Mouse (Mus musculus) pancreas, adult 10 weeks (tissue): ENCODE data around the gene Stk11. TPM values are rescaled to one million over a fixed set of nuclear protein-coding genes. Genes with fewer than 3 reads are reported as not detected.

Source experiments
- polyA plus RNA-seq: library from polyadenylated mRNA; stranded (reverse); fragments of 350-450 nt; fragmentation: Illumina TruSeq; extraction: RNeasy Lipid Tissue Mini Kit (QIAGEN cat#74804); gene quantifications from one replicate; pipeline ENCODE4 v1.2.3, GENCODE M21; 2015; ENCODE audit warnings: low read depth, low replicate concordance; ENCODE audit not compliant: insufficient read depth

The Stk11 gene
- 77.4 TPM for polyA plus RNA-seq

GRCm38 (mm10) chr10:80115290-80115943 is at the start of gene Stk11:
TSS of gene Stk11 (plus strand) at chr10:80115803.

GRCm38 (mm10) chr10:80105460-80105859 is 10.1 kb upstream of the Stk11 start, which contains the start of gene Sbno2:
TSS of gene Sbno2 (minus strand) at chr10:80105571.

GRCm38 (mm10) chr10:80138553-80139438 is 23.2 kb downstream of the Stk11 start, which contains the start of gene Atp5d:
TSS of gene Atp5d (plus strand) at chr10:80138632.

GRCm38 (mm10) chr10:80140666-80141035 is 25.0 kb downstream of the Stk11 start, which contains the start of gene Cbarp:
TSS of gene Cbarp (minus strand) at chr10:80140835.

GRCm38 (mm10) chr10:80147719-80148601 is 32.4 kb downstream of the Stk11 start, which contains the start of gene Midn:
TSS of gene Midn (plus strand) at chr10:80148272.

GRCm38 (mm10) chr10:80165392-80166128 is 50.0 kb downstream of the Stk11 start, which contains the start of gene Cirbp:
TSS of gene Cirbp (plus strand) at chr10:80165985.

GRCm38 (mm10) chr10:80172527-80173292 is 57.1 kb downstream of the Stk11 start, which contains the start of gene 1600002K03Rik:
TSS of gene 1600002K03Rik (plus strand) at chr10:80172944.

GRCm38 (mm10) chr10:80179068-80180051 is 63.8 kb downstream of the Stk11 start, which contains the start of gene Efna2:
TSS of gene Efna2 (plus strand) at chr10:80179482.

Other genes starting within 250 kb of the Stk11 start
- 1.1 TPM for gene Prtn3, start 241.3 kb upstream of the Stk11 start, polyA plus RNA-seq
- gene Plppr3, start 241.2 kb upstream of the Stk11 start, polyA plus RNA-seq: 2.6 TPM
- not detected for gene Elane, start 229.6 kb upstream of the Stk11 start, polyA plus RNA-seq
- 168 TPM for gene Cfd, start 224.9 kb upstream of the Stk11 start, polyA plus RNA-seq
- 4.0 TPM for gene Med16, start 206.9 kb upstream of the Stk11 start, polyA plus RNA-seq
- not detected for gene Gm26602, start 204.9 kb upstream of the Stk11 start, polyA plus RNA-seq
- gene Kiss1r, start 198.8 kb upstream of the Stk11 start, polyA plus RNA-seq: not detected
- gene R3hdm4, start 194.6 kb upstream of the Stk11 start, polyA plus RNA-seq: 19.0 TPM
- 1.0 TPM for gene Arid3a, start 188.8 kb upstream of the Stk11 start, polyA plus RNA-seq
- gene Wdr18, start 155.7 kb upstream of the Stk11 start, polyA plus RNA-seq: 6.9 TPM
- not detected for gene Grin3b, start 145.1 kb upstream of the Stk11 start, polyA plus RNA-seq
- 36.8 TPM for gene Tmem259, start 131.5 kb upstream of the Stk11 start, polyA plus RNA-seq
- gene Cnn2, start 127.2 kb upstream of the Stk11 start, polyA plus RNA-seq: 13.6 TPM
- gene Abca7, start 119.3 kb upstream of the Stk11 start, polyA plus RNA-seq: 6.0 TPM
- 4.5 TPM for gene Arhgap45, start 99.2 kb upstream of the Stk11 start, polyA plus RNA-seq
- gene Polr2e, start 76.0 kb upstream of the Stk11 start, polyA plus RNA-seq: 33.6 TPM
- 266 TPM for gene Gpx4, start 68.6 kb upstream of the Stk11 start, polyA plus RNA-seq
- gene Sbno2, start 10.2 kb upstream of the Stk11 start, polyA plus RNA-seq: 6.5 TPM
- 84.2 TPM for gene Atp5d, start 22.8 kb downstream of the Stk11 start, polyA plus RNA-seq
- gene Cbarp, start 25.0 kb downstream of the Stk11 start, polyA plus RNA-seq: 5.9 TPM
- 10.8 TPM for gene Midn, start 32.5 kb downstream of the Stk11 start, polyA plus RNA-seq
- gene Cirbp, start 50.2 kb downstream of the Stk11 start, polyA plus RNA-seq: 33.4 TPM
- 7.2 TPM for gene 1600002K03Rik, start 57.1 kb downstream of the Stk11 start, polyA plus RNA-seq
- 0.50 TPM for gene Efna2, start 63.7 kb downstream of the Stk11 start, polyA plus RNA-seq
- gene Mum1, start 110.6 kb downstream of the Stk11 start, polyA plus RNA-seq: 16.2 TPM
- gene Ndufs7, start 133.3 kb downstream of the Stk11 start, polyA plus RNA-seq: 67.2 TPM
- 101 TPM for gene Gamt, start 145.2 kb downstream of the Stk11 start, polyA plus RNA-seq
- gene Dazap1, start 145.7 kb downstream of the Stk11 start, polyA plus RNA-seq: 25.5 TPM
- gene Rps15, start 176.7 kb downstream of the Stk11 start, polyA plus RNA-seq: 1,054 TPM
- 0.26 TPM for gene Apc2, start 180.2 kb downstream of the Stk11 start, polyA plus RNA-seq
- gene 2310011J03Rik, start 204.7 kb downstream of the Stk11 start, polyA plus RNA-seq: 7.9 TPM
- gene Pcsk4, start 213.7 kb downstream of the Stk11 start, polyA plus RNA-seq: 7.0 TPM
- gene Reep6, start 214.2 kb downstream of the Stk11 start, polyA plus RNA-seq: 6.4 TPM
- gene Adamtsl5, start 232.6 kb downstream of the Stk11 start, polyA plus RNA-seq: 5.9 TPM
- gene Plk5, start 240.7 kb downstream of the Stk11 start, polyA plus RNA-seq: 0.61 TPM